Mouse (Mus musculus) frontal cortex, postnatal 10 days (tissue): ENCODE data around the gene Gm7030.
"Not testable (repeated sequence)": the region's sequence is repeated elsewhere in the genome, so short reads cannot be mapped to it uniquely, and the experiment has no call there.

Experiments
- DNase-seq, 2 experiments: peaks; one replicate each; pipeline ENCODE4 v3.0.0; 2022; ENCODE audit warnings: low spot score in 2 of 2, mixed read lengths in 1 of 2

Gene Gm7030

GRCm38 (mm10) chr17:36128968-36129817 is at the start of gene Gm7030:
Gene Gm7030, minus strand, starts transcription at chr17:36129425.
- not testable (repeated sequence) for DNase-seq

DNA sequence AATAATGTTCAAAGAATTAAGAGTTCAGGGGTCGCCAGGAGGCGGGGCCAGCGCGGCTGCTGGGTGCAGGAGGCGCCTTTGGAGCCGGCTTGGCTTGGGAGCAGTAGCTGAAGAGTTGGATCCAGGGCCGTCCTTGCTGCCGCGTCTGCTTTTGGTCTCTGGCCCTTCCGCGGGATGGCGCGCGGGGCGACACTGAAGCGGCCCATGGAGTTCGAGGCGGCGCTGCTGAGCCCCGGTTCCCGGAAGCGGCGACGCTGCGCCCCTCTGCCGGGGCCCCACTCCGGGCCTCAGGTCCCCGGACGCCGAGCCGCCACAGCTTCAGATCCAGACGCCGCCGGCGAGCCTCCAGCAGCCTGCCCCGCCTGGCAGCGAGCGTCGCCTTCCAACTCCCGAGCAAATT is 49.7 kb upstream of the Gm7030 start:
- not testable (repeated sequence) for DNase-seq

GRCm38 (mm10) chr17:36176132-36176531 is 46.9 kb upstream of the Gm7030 start:
- not testable (repeated sequence) for DNase-seq

GRCm38 (mm10) chr17:36170287-36170814 is 41.1 kb upstream of the Gm7030 start:
- no peak for DNase-seq

- no peak for DNase-seq
These were observed 40.5 kb upstream of the Gm7030 start for GRCm38 (mm10) chr17:36169753-36170152.

GRCm38 (mm10) chr17:36169094-36169493 is 39.9 kb upstream of the Gm7030 start:
- DNase-seq, result not testable (repeated sequence)

GRCm38 (mm10) chr17:36168039-36168652 is 38.9 kb upstream of the Gm7030 start, which contains the start of gene Gm8909:
Gene Gm8909, minus strand, starts transcription at chr17:36168537.
- DNase-seq, result no peak

DNA sequence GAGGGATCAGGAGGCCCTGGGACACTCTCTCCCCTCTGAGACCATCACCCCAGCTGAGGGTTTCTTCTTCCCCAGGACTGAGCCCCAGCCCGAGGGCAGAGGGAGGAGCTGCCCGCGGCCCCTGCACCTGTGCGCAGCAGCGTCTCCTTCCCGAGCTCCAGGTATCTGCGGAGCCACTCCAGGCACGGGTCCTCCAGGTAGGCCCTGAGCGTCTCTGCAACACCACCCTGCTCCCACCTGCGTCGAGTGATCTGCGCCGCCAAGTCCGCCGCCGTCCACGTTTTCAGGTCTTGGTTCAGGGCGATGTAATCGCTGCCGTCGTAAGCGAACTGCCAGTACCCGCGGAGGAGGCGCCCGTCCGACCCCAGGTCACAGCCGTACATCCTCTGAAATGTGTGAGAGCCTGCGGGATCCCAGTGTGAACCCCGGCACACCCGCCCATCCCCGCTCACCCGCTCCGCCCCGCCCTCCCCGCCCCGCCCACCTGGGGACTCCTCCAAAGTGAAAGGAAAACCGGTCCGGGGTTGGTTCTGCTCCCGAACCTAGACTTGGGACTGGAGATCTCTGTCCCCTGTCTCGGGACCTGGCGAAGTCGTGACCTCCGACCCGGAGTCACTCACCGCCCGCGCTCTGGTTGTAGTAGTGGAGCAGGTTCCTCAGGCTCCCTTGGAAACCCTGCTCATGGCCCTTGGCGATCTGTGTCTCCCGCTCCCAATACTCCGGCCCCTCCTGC is 38.2 kb upstream of the Gm7030 start:
- no peak for DNase-seq

GRCm38 (mm10) chr17:36166901-36167300 is 37.7 kb upstream of the Gm7030 start:
- DNase-seq, result not testable (repeated sequence)

- DNase-seq, result no peak
These were observed 32.2 kb upstream of the Gm7030 start for GRCm38 (mm10) chr17:36161129-36162051.

GRCm38 (mm10) chr17:36158264-36158663 is 29.0 kb upstream of the Gm7030 start:
- not testable (repeated sequence) for DNase-seq

GRCm38 (mm10) chr17:36157782-36158181 is 28.6 kb upstream of the Gm7030 start:
- not testable (repeated sequence) for DNase-seq

- DNase-seq, result no peak
These were observed 25.3 kb upstream of the Gm7030 start for GRCm38 (mm10) chr17:36154271-36155149.

DNA sequence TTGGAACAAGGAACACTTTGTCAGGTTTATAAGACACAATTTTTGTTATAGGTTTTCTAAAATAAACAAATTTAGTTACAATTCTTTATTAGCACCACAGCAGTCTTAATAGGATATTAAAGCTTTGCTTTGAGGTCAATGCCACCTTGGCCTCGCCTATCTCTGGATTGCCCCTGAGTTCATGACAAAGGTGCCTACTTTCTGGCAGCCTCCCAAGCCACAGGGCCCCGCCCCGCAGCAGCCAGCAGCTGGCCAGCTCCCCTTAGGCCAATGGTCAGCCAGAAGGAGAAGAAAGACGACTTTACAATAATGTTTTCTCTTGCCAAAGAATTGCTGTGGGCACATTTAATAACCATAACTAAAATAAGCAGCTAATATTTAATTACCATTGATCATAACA is 22.0 kb upstream of the Gm7030 start:
- DNase-seq, result not testable (repeated sequence)

- DNase-seq, result not testable (repeated sequence)
These were observed 19.2 kb upstream of the Gm7030 start for GRCm38 (mm10) chr17:36148468-36148867.

- DNase-seq, result not testable (repeated sequence)
These were observed 17.7 kb upstream of the Gm7030 start for GRCm38 (mm10) chr17:36146937-36147336.

- DNase-seq, result not testable (repeated sequence)
These were observed 16.6 kb upstream of the Gm7030 start for GRCm38 (mm10) chr17:36145861-36146156.

DNA sequence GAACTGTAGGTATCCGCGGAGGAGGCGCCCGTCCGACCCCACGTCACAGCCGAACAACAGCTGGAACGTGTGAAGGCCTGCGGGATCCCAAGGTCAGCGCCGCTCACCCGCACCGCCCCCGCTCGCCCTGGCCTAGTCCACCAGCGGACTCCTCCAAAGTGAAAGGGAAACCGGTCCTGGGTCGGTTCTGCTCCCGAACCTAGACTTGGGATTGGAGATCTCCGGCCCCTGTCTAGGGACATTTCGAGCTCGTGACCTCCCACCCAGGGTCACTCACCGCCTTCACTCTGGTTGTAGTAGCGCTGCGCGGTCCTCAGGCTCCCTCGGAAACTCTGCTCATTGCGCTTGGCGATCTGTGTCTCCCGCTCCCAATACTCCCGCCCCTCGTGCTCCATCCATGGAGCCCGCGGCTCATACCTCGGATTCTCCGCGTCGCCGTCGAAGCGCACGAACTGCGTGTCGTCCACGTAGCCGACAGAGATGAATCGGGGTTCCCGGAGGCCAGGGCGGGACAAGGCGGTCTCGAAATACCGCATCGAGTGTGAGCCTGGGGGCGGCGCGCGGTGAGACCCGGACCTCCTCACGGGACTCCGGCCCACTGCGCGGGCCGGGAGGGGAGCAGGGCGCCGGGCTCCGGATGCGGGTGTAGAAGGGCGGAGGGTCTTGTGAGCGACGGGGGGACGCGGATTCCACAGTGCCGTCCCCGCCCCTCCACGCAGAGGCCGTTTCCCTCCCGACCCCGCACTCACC is 16.1 kb upstream of the Gm7030 start:
- no peak for DNase-seq

DNA sequence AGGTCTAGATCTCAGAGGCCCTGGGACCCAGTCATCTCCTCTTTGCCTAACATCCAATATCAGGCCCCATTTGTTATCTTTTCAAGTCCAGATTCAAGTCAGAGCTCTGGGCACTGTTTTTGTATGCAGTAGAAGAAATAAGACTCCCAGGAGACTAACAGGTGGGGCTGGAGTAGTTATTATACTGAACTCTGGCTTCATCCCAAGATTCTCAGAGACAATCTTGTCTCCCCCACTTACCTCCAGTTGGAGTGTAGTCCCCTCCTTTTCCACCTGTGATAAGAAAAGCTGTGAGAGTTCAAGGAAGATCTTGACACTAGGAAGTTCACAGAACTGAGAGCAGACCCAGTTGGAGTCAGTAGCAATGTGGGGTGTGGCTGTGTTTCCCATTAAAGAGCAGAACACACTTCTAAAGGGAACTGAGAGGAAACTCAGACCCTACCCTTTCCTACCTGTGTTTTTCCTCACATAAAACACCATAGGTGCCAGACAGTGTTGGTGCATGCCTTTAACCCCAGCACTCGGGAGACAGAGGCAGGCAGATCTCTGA is 7.1 kb upstream of the Gm7030 start:
- DNase-seq, result not testable (repeated sequence)
